Mouse (Mus musculus) bone marrow, adult 2 months (tissue): ENCODE measurements around the gene Pbld1. TPM values are rescaled to one million over a fixed set of nuclear protein-coding genes. Genes with fewer than 3 reads are reported as not detected.

ENCODE experiments used
- H3K27ac ChIP-seq: fragments of 200-500 bp; 2 replicates; pipeline ENCODE4 v1.5.1; 2012; ENCODE audit warnings: low read depth, mild to moderate bottlenecking, control low read depth, inconsistent platforms, low read length; ENCODE audit not compliant: control insufficient read depth, poor library complexity, insufficient read depth
- H3K4me1 ChIP-seq: fragments of 200-500 bp; 2 replicates; pipeline ENCODE4 v1.6.1; 2011; ENCODE audit warnings: low read length; ENCODE audit not compliant: control insufficient read depth, insufficient read depth
- H3K4me3 ChIP-seq: fragments of 200-500 bp; replicated peaks from 2 replicates; pipeline ENCODE3; 2011; ENCODE audit warnings: mild to moderate bottlenecking, low read depth, low read length, control low read depth; ENCODE audit not compliant: control insufficient read depth
- CTCF ChIP-seq: fragments of 200-500 bp; IDR thresholded peaks from 2 replicates; pipeline ENCODE4 v1.5.1; 2011; ENCODE audit warnings: low read length, control low read depth; ENCODE audit not compliant: control insufficient read depth, insufficient read depth
- POLR2A ChIP-seq: fragments of 200-500 bp; IDR thresholded peaks from 2 replicates; pipeline ENCODE4 v1.6.1; 2011; ENCODE audit warnings: low read depth, mild to moderate bottlenecking, control low read depth, low read length, borderline replicate concordance; ENCODE audit not compliant: control insufficient read depth
- WGBS: fragments of 180-500 bp; shearing (Covaris S2); methylation state at CpG from one replicate; pipeline ENCODE4 v1.1.7; 2018; 5-methylcytosine and 5-hydroxymethylcytosine counted together
- polyA plus RNA-seq: library from polyadenylated mRNA; stranded (reverse); fragments of >200 nt; gene quantifications from 2 replicates; pipeline ENCODE4 v1.2.4, GENCODE M21; 2011; ENCODE audit warnings: low replicate concordance; ENCODE audit not compliant: missing spikeins, insufficient read depth, insufficient read length

Pbld1 gene
- polyA plus RNA-seq, 1 experiment = 3.7 TPM

DNA sequence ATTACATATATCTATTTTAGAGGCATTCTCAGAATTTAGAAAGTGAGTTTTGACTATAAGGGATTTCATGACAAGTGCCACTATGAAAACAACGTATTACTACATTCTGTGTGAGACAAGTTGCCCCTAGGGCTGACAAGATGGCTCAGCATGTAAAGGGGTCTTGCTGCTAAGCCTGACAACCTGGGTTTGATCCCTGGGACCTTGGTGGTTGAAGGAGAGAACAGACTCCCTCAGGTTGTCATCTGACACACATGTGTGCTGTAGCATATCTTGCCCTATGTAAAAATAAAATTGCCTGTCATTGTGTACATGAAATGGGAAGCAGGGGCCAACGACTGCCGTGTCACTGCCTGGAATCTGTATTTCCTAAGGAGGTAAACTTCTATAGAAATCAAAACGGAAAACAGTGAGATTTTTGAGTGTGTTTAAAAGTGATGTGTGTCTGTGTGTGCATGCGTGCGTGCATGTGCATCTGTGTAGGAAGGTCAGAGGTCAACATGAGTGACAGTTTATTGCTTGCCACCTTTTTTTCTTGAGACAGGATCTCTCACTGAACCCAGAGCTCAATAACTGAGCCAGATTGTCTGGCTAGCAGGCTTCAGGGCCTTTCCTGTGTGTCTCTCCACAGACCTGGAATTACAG is 53.9 kb downstream of the Pbld1 start:
- Histone ChIP-seq H3K4me3 (no peak overlapping the region), H3K27ac (no peak overlapping the region), H3K4me1 (no peaks in the 10 kb centered on the region)
- 65% methylated on average over 6 of the region's 6 CpGs for WGBS
- TF ChIP-seq POLR2A (no peak), CTCF (no peak)

DNA sequence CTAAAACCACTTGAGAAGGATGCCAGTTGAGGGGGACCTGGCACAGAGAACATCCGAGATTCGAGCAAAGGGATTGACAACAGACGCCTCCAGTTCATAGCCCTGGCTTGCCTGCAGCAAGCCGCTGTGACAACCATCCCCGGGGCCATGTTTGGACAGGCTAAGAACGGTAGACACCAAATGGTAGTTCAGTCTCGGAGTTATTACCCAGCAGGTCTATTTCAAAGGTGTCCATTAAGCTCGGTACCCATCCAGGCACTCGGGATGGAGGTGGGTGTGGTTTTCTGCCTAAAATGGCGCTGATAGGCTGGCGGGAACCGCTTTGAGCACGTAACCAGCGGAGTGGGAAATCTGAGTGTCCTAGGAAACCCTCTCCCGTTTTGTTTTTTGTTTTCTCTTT is 55.9 kb downstream of the Pbld1 start:
- Histone ChIP-seq H3K27ac (no peak overlapping the region), H3K4me3 (no peak overlapping the region), H3K4me1 (no peaks in the 10 kb centered on the region)
- TF ChIP-seq CTCF = no peak
- no peak for TF ChIP-seq POLR2A
- 82% methylated on average over 15 of the region's 15 CpGs for WGBS

DNA sequence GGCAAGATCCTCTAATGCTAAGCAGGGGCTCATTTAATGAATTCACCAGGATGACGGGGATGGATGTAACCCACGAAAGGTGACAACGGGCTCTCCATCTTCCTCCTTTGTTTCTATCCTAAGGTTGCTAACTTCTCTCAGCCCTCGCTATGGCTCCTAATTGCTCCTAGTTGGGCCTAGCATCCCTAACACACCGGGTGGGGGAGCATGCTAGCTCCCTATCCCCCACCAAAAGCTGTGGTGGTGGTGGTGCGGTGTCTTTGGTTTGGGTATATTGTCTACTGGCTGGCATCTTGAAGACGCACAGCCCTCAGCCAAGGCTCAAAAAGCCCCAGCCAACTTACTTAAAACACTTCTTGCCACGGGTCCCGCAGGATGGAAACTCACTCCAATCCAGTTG is 56.4 kb downstream of the Pbld1 start:
- Histone ChIP-seq H3K27ac (no peak overlapping the region), H3K4me1 (no peaks in the 10 kb centered on the region), H3K4me3 (no peak overlapping the region)
- WGBS = 87% methylated on average over 9 of the region's 9 CpGs
- no peak for TF ChIP-seq POLR2A

DNA sequence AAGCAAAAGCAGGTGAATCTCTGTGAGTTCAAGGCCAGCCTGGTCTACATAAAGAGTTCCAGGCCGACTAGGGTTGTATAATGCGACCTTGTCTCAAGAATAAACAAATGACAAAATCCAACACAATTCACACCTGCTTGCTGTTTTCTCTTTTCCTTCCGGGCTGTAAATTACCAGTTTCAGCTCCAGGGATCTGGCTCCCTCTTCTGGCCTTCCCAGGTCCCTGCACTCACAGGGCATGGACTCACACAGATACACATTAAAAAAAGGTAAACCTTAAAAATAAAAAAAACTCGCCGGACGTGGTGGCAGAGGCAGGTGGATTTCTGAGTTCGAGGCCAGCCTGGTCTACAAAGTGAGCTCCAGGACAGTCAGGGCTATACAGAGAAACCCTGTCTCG is 57.6 kb downstream of the Pbld1 start:
- Histone ChIP-seq H3K4me3 (no peak overlapping the region), H3K4me1 (no peaks in the 10 kb centered on the region), H3K27ac (no peak overlapping the region)
- WGBS = 90% methylated on average over 8 of the region's 8 CpGs
- TF ChIP-seq POLR2A = no peak
- TF ChIP-seq CTCF = no peak

DNA sequence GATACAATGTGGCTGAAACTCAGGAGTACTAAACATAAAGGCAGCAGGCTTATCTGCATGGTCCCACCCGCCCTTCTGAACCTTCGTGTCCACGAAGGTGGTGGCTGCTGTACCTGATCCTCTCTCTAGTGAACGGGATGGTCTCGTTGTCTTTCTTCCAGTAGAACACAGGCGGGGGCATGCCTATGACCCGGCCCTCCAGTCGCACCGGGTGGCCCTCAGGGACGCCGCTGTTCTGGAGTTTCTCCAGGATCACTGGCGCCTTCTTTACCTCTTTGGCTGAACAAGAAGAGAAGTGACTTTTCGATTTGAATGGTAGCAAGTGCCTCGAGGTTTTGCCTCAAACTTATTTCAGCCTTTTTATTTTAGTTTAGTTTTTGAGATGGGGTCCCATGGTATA is 60.0 kb downstream of the Pbld1 start:
- no peaks in the 10 kb centered on the region for H3K4me1 ChIP-seq
- no peak overlapping the region for H3K4me3 ChIP-seq
- WGBS = 68% methylated on average over 14 of the region's 14 CpGs
- H3K27ac ChIP-seq = no peak overlapping the region
- TF ChIP-seq POLR2A (no peak), CTCF (no peak)

DNA sequence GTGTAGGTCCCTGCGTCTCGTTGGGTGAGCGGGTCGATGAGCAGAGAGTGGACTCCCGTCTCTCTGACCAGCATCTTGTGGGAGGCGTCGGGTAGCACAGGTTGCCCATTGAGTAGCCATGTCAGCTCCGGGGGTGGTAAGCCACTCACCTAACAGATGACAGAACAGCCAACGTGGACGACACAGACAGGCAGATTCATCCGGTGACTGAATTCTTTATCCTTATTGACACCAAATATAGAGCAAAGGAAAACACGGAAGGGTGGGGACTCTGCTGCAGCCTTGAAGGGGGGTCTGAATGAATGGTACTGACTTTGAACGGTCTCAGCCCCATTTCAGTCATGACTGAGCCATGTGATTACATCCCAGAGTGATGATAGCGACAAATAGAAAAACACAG is 62.0 kb downstream of the Pbld1 start:
- H3K27ac ChIP-seq = no peak overlapping the region
- 85% methylated on average over 14 of the region's 14 CpGs for WGBS
- TF ChIP-seq POLR2A (no peak), CTCF (no peak)
- no peaks in the 10 kb centered on the region for H3K4me1 ChIP-seq
- H3K4me3 ChIP-seq = no peak overlapping the region

DNA sequence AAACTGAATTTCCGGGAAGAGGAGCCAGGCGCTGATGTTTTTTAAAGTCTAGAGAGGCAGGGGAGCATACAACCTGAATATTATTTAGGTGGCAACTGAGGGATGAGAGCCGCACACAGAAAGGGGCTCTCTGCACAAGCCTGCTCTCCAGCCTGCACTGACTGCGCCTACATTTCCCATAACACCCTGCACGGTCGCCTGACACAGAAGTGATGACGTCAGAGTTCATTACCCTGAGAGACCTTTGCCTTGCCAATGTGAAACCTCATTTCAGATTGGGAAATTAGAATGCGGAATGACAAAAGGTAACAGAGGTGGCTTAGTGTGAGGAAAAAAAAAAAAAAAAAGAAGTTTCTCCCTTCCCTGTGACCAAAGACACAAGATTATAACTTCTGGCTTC is 62.6 kb downstream of the Pbld1 start:
- TF ChIP-seq CTCF = no peak
- no peak for TF ChIP-seq POLR2A
- H3K27ac ChIP-seq = no peak overlapping the region
- no peak overlapping the region for H3K4me3 ChIP-seq

DNA sequence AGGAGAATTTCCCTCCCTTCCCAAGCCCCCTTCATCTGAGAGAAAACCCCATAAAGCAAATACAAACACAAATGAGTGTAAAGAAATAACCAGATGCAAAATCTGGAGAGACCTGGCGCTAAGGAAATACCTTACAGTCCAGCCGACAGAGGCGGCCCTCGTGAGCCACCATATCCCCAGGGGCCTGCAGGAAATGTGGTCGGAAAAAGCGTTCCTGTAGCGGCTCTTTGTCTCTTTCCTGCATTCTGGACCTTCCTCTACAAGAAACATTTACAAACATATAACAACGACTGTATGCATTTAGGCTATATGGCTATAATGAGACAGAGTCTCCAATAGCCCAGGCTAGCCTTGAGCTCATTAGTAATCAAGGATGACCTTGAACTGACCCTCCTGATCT is 63.2 kb downstream of the Pbld1 start:
- TF ChIP-seq POLR2A (no peak), CTCF (no peak)
- Histone ChIP-seq H3K4me3 (no peak overlapping the region), H3K4me1 (no peaks in the 10 kb centered on the region), H3K27ac (no peak overlapping the region)
- 65% methylated on average over 8 of the region's 8 CpGs for WGBS

More for the DNA sequence above, 62.6 kb downstream of the Pbld1 start:
- no peaks in the 10 kb centered on the region for H3K4me1 ChIP-seq
- 42% methylated on average over 8 of the region's 8 CpGs for WGBS

DNA sequence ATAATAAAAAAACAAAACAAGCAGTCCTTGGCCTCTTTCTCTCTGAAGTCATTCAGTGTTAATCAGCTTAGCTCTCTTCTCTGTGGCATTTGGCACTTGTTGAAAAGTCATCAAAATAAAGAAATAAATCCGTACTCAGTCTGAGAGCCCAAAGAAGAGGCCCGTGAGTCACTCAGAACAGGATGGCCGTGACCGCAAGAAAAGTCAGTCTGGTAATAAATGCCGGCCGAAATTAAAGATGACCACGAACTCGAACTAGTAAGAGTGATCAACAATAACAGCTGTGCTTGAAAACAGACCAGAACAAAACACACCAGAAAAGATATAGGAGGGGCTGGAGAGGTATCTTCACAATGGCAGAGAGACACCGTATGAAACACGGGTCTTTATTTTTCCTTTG is 64.1 kb downstream of the Pbld1 start:
- Histone ChIP-seq H3K4me1 (no peaks in the 10 kb centered on the region), H3K27ac (no peak overlapping the region), H3K4me3 (no peak overlapping the region)
- WGBS = 84% methylated on average over 10 of the region's 10 CpGs
- TF ChIP-seq CTCF = no peak
- no peak for TF ChIP-seq POLR2A
